Comparison of ENCODE assay signal across 13 mouse cellular contexts in genomic region chr13:43485278-43485976, GRCm38 (mm10).
"Had no signal": no experiment of that assay in that cellular context is flagged by ENCODE, and none has a peak within 500 bp of the region (broad histone marks: within the 10 kb centered on the region; RNA-seq: fewer than 3 reads in every experiment).

No protein-coding gene starts in this region.

- H3K9ac ChIP-seq: kidney, embryonic 15.5 days; limb, embryonic 13.5 days; midbrain, embryonic 13.5 days; neural tube, embryonic 12.5 days had no signal

- H3K27ac ChIP-seq: kidney, embryonic 15.5 days; limb, embryonic 13.5 days; midbrain, embryonic 13.5 days; neural tube, embryonic 12.5 days had no signal

- H3K9me3 ChIP-seq: kidney, embryonic 15.5 days; limb, embryonic 13.5 days; midbrain, embryonic 13.5 days; neural tube, embryonic 12.5 days had no signal

- DNase-seq: kidney, adult 2 months; kidney, postnatal 14 days; left cerebral cortex, postnatal 4 days; lung, adult 18-20 months; lung, postnatal 36 days; right cerebral cortex, postnatal 14 days; thymus, postnatal 4 days had no signal

- H3K27me3 ChIP-seq: kidney, embryonic 15.5 days; limb, embryonic 13.5 days; midbrain, embryonic 13.5 days; neural tube, embryonic 12.5 days had no signal

- H3K4me3 ChIP-seq: kidney, embryonic 15.5 days; limb, embryonic 13.5 days; midbrain, embryonic 13.5 days; myocyte; neural tube, embryonic 12.5 days had no signal

- ATAC-seq: intestine, embryonic 16.5 days; midbrain, embryonic 13.5 days had no signal

- H3K4me2 ChIP-seq: kidney, embryonic 15.5 days; limb, embryonic 13.5 days; midbrain, embryonic 13.5 days; neural tube, embryonic 12.5 days had no signal

- H3K36me3 ChIP-seq: kidney, embryonic 15.5 days; limb, embryonic 13.5 days; midbrain, embryonic 13.5 days; neural tube, embryonic 12.5 days had no signal
